Mouse (Mus musculus): Measurements from ENCODE around the gene Rps6ka1. TPM values are rescaled to one million over a fixed set of nuclear protein-coding genes. Genes with fewer than 3 reads are reported as not detected.

Gene Rps6ka1
- total RNA-seq, 2 experiments from 2014 or later, result 9.1 to 10.7 TPM

GRCm38 (mm10) chr4:133897431-133897891, 9.9 kb upstream of the Rps6ka1 start:
- DNase-seq, result no peak

- no peak for DNase-seq
These were observed 9.4 kb upstream of the Rps6ka1 start for GRCm38 (mm10) chr4:133896984-133897383.

GRCm38 (mm10) chr4:133896002-133896401, 8.4 kb upstream of the Rps6ka1 start:
- no peak for DNase-seq

- peak; percentile 40 for DNase-seq
These were observed 348 bp downstream of the Rps6ka1 start for GRCm38 (mm10) chr4:133887249-133887648.

GRCm38 (mm10) chr4:133885991-133886501, 1.6 kb downstream of the Rps6ka1 start:
- DNase-seq, result no peak

GRCm38 (mm10) chr4:133885331-133885730, 2.3 kb downstream of the Rps6ka1 start:
- no peak for DNase-seq

- DNase-seq, result no peak
These were observed 2.7 kb downstream of the Rps6ka1 start for GRCm38 (mm10) chr4:133884888-133885287.

- no peak for DNase-seq
These were observed 3.4 kb downstream of the Rps6ka1 start for GRCm38 (mm10) chr4:133884127-133884753.

- no peak for DNase-seq
These were observed 5.7 kb downstream of the Rps6ka1 start for GRCm38 (mm10) chr4:133881851-133882250.

GRCm38 (mm10) chr4:133881399-133881798, 6.2 kb downstream of the Rps6ka1 start:
- DNase-seq, result no peak

- DNase-seq, result no peak
These were observed 8.3 kb downstream of the Rps6ka1 start for GRCm38 (mm10) chr4:133879145-133879902.

- DNase-seq, result no peak
These were observed 9.5 kb downstream of the Rps6ka1 start for GRCm38 (mm10) chr4:133877850-133878755.

- DNase-seq, result no peak
These were observed 12.6 kb downstream of the Rps6ka1 start for GRCm38 (mm10) chr4:133874865-133875517.

- no peak for DNase-seq
These were observed 13.4 kb downstream of the Rps6ka1 start for GRCm38 (mm10) chr4:133873926-133874864.

- no peak for DNase-seq
These were observed 14.2 kb downstream of the Rps6ka1 start for GRCm38 (mm10) chr4:133873431-133873851.

GRCm38 (mm10) chr4:133872812-133873300, 14.7 kb downstream of the Rps6ka1 start:
- peak; percentile 29 for DNase-seq

GRCm38 (mm10) chr4:133872222-133872811, 15.3 kb downstream of the Rps6ka1 start:
- DNase-seq, result no peak

GRCm38 (mm10) chr4:133865231-133865630, 22.4 kb downstream of the Rps6ka1 start:
- no peak for DNase-seq

- DNase-seq, result peak; percentile 28
These were observed 23.1 kb downstream of the Rps6ka1 start for GRCm38 (mm10) chr4:133864380-133864981.

All from heart, postnatal 4 days (tissue).